Mouse (Mus musculus): Measurements from ENCODE around the gene Gnaz.

GRCm38 (mm10) chr10:74966850-74967451 lies at the start of gene Gnaz:
- TF ChIP-seq CTCF (IDR thresholded peaks at IDR 0.05; ENCODE audit: extremely low read depth, insufficient read length, insufficient replicate concordance, low read depth, low read length): peak; percentile 29; the same call in 1 of the 2 replicates
- TF ChIP-seq POLR2A (IDR thresholded peaks at IDR 0.05; ENCODE audit: low read depth, low read length): no peak
